Mouse (Mus musculus) spleen, postnatal 14 days (tissue): Measurements from ENCODE around the gene Dapk2.

Experiments
- DNase-seq, 2 experiments: peaks; one replicate each; pipeline ENCODE4 v3.0.0; 2021 to 2022; ENCODE audit warnings: low spot score in 2 of 2

The Dapk2 gene

GRCm38 (mm10) chr9:66307341-66307740 is 149.3 kb downstream of the Dapk2 start:
- DNase-seq = peak in 1 of 2 experiments; percentile 9

GRCm38 (mm10) chr9:66308741-66309140 is 150.7 kb downstream of the Dapk2 start:
- no peak for DNase-seq

GRCm38 (mm10) chr9:66311458-66311857 is 153.4 kb downstream of the Dapk2 start:
- DNase-seq = no peak

GRCm38 (mm10) chr9:66316603-66317002 is 158.6 kb downstream of the Dapk2 start:
- no peak for DNase-seq
